Comparison of ENCODE assay signal across 24 mouse cellular contexts in the genomic region with DNA sequence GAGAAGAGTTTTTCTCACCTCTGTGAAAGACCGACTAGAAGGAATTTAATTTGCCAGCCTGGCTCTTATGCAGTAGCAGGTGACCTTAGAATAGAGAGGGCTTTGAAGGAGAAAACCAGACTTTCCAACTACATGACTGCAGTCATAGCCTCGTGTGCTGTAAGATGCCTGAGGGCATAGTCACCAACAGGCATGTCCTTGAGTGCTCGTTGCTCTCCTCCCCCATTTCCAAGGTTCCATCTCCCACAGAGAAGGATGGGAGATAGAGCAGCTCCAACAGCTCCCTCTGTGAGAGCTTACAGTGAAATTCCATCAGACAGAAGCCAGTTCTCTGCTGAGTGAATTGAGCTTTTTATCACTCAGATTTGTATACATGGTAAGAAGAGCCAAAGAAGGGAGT.
DNase-seq lines count a peak whose midpoint lies in the region; ATAC-seq and TF ChIP-seq lines count a peak whose summit lies in the region.
"Had no signal": no experiment of that assay in that cellular context is flagged by ENCODE, and none has a peak within 500 bp of the region (broad histone marks: within the 10 kb centered on the region; RNA-seq: fewer than 3 reads in every experiment).

No protein-coding gene starts in this region.

- no peak overlapping the region for H3K4me2 ChIP-seq in lung, embryonic 15.5 days
- H3K4me2 ChIP-seq in lung, postnatal 0 days (replicated peaks; ENCODE audit: low read depth, low read length), result no peak overlapping the region
- H3K4me2 ChIP-seq: hindbrain, embryonic 13.5 days; liver, embryonic 15.5 days; midbrain, embryonic 15.5 days; neural tube, embryonic 12.5 days had no signal

- 42% methylated on average over 3 of the region's 3 CpGs for WGBS in lung, embryonic 15.5 days
- WGBS in lung, postnatal 0 days, result 38% methylated on average over 3 of the region's 3 CpGs

- H3K9ac ChIP-seq in lung, embryonic 15.5 days, result no peak overlapping the region
- no peak overlapping the region for H3K9ac ChIP-seq in lung, postnatal 0 days (replicated peaks; ENCODE audit: low read depth)
- H3K9ac ChIP-seq: hindbrain, embryonic 13.5 days; liver, embryonic 15.5 days; midbrain, embryonic 15.5 days; neural tube, embryonic 12.5 days had no signal

- no peaks in the 10 kb centered on the region for H3K36me3 ChIP-seq in lung, embryonic 15.5 days
- H3K36me3 ChIP-seq in lung, postnatal 0 days (ENCODE audit: insufficient read depth, low read length), result no peaks in the 10 kb centered on the region
- H3K36me3 ChIP-seq: forebrain, embryonic 10.5 days; hindbrain, embryonic 13.5 days; liver, embryonic 15.5 days; midbrain, embryonic 15.5 days; neural tube, embryonic 12.5 days had no signal

- no peaks in the 10 kb centered on the region for H3K27me3 ChIP-seq in lung, embryonic 15.5 days
- H3K27me3 ChIP-seq in lung, postnatal 0 days (replicated peaks; ENCODE audit: insufficient read depth, low read length), result no peaks in the 10 kb centered on the region
- H3K27me3 ChIP-seq: hindbrain, embryonic 13.5 days; liver, embryonic 15.5 days; midbrain, embryonic 15.5 days; neural tube, embryonic 12.5 days had no signal

- peak; percentile 31; the same call in 1 of the 2 replicates for ATAC-seq in lung, embryonic 15.5 days (ENCODE audit: borderline replicate concordance, extremely low read depth, low FRiP score, low TSS enrichment)
- ATAC-seq in lung, postnatal 0 days, result no peak; the same call in 1 of the 2 replicates
- ATAC-seq: forebrain, embryonic 16.5 days; midbrain, embryonic 15.5 days had no signal

- no peak overlapping the region for H3K27ac ChIP-seq in lung, embryonic 15.5 days
- H3K27ac ChIP-seq in lung, postnatal 0 days (ENCODE audit: low read length), result no peak overlapping the region
- H3K27ac ChIP-seq: forebrain, embryonic 10.5 days; heart, adult 2 months; hindbrain, embryonic 13.5 days; kidney, postnatal 0 days; left cerebral cortex, adult 2 months; liver, embryonic 15.5 days; macrophage; midbrain, embryonic 15.5 days; neural tube, embryonic 12.5 days had no signal

- no peaks in the 10 kb centered on the region for H3K4me1 ChIP-seq in lung, embryonic 15.5 days
- H3K4me1 ChIP-seq in lung, postnatal 0 days (ENCODE audit: insufficient read depth, low read depth, low read length), result no peaks in the 10 kb centered on the region
- H3K4me1 ChIP-seq: liver, embryonic 15.5 days; neural tube, embryonic 12.5 days had no signal

- TF ChIP-seq EP300 in lung, postnatal 0 days (IDR thresholded peaks at IDR 0.05), result no peak

- no peak overlapping the region for H3K4me3 ChIP-seq in lung, embryonic 15.5 days
- H3K4me3 ChIP-seq in lung, postnatal 0 days (ENCODE audit: low read depth, low read length), result no peak overlapping the region
- H3K4me3 ChIP-seq: forebrain, embryonic 10.5 days; heart, adult 2 months; hindbrain, embryonic 13.5 days; left cerebral cortex, adult 2 months; liver, embryonic 15.5 days; midbrain, embryonic 15.5 days; neural tube, embryonic 12.5 days had no signal

- H3K9me3 ChIP-seq in lung, embryonic 15.5 days, result no peaks in the 10 kb centered on the region
- no peaks in the 10 kb centered on the region for H3K9me3 ChIP-seq in lung, postnatal 0 days (ENCODE audit: low read length)
- H3K9me3 ChIP-seq: hindbrain, embryonic 13.5 days; liver, embryonic 15.5 days; midbrain, embryonic 15.5 days; neural tube, embryonic 12.5 days had no signal

- no peak for TF ChIP-seq CTCF in lung, postnatal 0 days (IDR thresholded peaks at IDR 0.05)

- DNase-seq in lung, postnatal 0 days (ENCODE audit: low spot score), result no peak
- peak; percentile 48 for DNase-seq in NIH3T3 (ENCODE audit: low read depth)
- peak; percentile 71 for DNase-seq in adrenal gland, adult 8-10 months
- DNase-seq in fibroblast of lung, adult 2 months (ENCODE audit: low read depth), result peak; percentile 54
- DNase-seq in gastrocnemius, postnatal 4 days (ENCODE audit: low spot score in 2 of 2), result no peak
- no peak for DNase-seq in retina, postnatal 1 day
- DNase-seq: cerebellum, adult 8-10 months; cerebellum, postnatal 36 days; embryo, embryonic 11 days; gastrocnemius, postnatal 25 days; heart, adult 2 months; kidney, adult 11 months; liver; spleen, adult 18-20 months had no signal

Comparison
In these comparisons a context has a peak if more than half of its experiments do, and no peak if none do; other contexts are left out.
1. DNase-seq: peak in NIH3T3 (single experiment), adrenal gland, adult 8-10 months (single experiment) and fibroblast of lung, adult 2 months (single experiment); none in lung, postnatal 0 days (single experiment), gastrocnemius, postnatal 4 days (0 of 2) and retina, postnatal 1 day (single experiment).